Mouse (Mus musculus): ENCODE data around the gene Zic4.

Gene Zic4

GRCm38 (mm10) chr9:91361856-91362601, at the start of gene Zic4:
Gene Zic4, plus strand, starts transcription at chr9:91362413.
- no peak for DNase-seq

- no peak for DNase-seq
Observed at GRCm38 (mm10) chr9:91347591-91347990, 14.6 kb upstream of the Zic4 start.

- DNase-seq: no peak
Observed at GRCm38 (mm10) chr9:91348746-91349145, 13.5 kb upstream of the Zic4 start.

GRCm38 (mm10) chr9:91350211-91350791, 11.9 kb upstream of the Zic4 start:
- DNase-seq: no peak

GRCm38 (mm10) chr9:91350861-91351291, 11.3 kb upstream of the Zic4 start:
- DNase-seq: no peak

- DNase-seq: no peak
Observed at GRCm38 (mm10) chr9:91351361-91351760, 10.9 kb upstream of the Zic4 start.

DNA sequence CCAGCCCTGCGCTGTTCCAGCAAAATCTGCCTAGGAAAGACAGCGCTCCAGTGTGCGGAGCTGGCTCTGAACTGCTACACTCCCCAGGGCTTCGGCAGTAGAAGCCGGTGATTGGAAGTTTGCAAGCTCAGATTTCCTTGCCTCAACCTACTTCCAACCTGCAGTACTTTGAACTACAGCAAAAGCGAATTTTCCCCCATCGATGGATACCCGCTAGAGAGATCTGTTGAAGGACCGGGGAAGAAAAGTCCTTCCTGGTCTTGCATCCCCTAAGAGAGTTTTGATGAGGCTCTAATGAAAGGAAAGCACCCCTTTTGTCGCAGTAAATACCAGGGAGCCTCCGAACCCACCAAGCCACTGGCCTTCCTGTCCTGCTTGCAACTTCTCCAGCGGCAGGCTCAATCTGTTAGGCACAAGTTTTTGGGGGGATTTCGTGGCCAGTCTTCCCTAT, 10.2 kb upstream of the Zic4 start:
- DNase-seq: no peak

DNA sequence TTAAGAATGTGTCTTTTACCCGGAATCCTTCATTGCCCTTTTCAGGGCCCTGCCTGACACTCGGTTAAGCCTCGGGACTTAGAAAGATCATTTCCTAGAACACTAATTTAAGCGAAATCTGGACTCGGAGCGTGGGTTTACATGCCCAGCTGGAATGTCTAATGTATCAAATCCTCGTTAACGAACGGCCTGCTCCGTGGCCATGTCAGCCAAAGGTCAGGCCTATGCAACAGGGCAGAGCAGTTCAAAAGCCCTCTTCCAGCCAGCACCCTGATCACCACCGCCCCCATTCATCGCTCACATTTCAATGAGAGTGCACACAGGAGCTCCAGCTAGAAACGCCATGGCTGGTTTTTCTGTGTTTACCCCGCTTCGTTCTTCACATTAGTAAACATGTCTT, 9.4 kb upstream of the Zic4 start:
- DNase-seq: no peak

GRCm38 (mm10) chr9:91353551-91354433, 8.4 kb upstream of the Zic4 start:
- no peak for DNase-seq

GRCm38 (mm10) chr9:91354434-91355269, 7.6 kb upstream of the Zic4 start:
- DNase-seq: no peak

- no peak for DNase-seq
Observed at GRCm38 (mm10) chr9:91355270-91355589, 7.0 kb upstream of the Zic4 start.

DNA sequence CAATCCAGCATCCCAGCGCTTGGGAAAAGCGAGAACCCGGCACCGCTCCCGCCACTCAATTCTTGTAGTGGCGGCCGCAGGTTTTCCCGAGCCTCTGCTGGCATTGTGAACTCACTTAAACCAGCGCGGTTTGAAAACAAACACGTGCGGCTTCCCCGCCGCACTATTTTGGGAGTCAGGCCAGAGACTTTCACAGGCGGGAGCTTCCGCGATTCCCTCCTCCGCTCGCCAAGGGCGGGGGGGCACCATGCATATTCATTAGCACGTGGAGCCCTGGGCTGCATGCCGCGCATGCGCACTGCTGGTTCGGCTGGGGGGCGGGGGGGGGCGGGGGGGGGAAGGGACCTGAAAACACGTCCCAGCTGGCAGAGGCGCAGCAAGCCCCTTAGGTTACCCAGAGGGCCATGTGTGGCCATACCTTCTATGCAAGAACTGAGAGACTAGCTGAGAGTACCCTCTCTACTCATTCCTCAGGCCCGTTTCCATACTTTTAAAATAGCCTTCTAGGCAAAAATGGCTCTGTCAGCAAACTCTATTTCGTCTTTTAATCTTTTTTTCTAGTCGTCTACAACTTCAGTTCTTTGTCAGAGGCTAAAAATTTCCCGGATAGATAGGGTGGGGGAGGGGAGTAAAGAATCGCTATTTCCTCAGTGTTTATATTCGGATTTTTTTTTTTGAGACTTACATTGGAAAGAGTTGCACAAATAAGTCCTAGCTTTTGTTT, 6.4 kb upstream of the Zic4 start:
- no peak for DNase-seq

DNA sequence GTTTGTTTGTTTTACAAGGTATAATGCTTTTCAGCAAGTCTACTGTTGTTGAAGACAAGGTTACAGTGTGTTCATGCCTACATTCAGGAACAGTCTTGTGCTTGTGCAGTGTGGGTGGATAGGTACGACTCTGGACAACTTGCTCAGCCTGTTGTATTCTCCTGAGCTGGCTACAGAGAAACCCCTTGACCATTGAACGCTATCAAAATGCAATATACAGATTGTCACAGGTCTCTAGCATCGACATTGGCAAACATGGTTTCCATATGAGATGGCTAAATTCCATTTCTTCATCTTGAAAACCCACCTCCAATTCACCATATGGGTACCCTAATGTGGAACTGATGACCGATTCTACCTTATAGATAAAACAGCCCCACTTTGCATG, 5.9 kb upstream of the Zic4 start:
- no peak for DNase-seq

DNA sequence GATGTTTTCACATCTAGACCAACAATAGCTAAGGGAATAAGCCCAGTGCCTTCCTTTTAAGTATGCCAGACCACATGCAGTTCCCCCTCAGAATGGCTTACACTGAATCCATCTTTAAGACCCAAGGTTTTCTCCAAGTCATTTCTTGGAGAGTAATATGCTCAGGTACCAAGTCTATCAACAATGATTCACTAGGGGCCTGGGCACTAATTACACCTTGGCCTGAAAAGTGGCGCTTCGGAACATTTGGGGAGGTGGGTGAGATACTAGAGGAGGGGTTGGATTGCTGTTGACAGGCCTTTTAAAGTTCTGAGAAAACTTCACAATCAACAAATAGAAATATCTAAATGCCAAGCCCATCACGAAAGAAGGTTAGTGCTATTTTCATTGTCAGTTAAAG, 4.9 kb upstream of the Zic4 start:
- no peak for DNase-seq

DNA sequence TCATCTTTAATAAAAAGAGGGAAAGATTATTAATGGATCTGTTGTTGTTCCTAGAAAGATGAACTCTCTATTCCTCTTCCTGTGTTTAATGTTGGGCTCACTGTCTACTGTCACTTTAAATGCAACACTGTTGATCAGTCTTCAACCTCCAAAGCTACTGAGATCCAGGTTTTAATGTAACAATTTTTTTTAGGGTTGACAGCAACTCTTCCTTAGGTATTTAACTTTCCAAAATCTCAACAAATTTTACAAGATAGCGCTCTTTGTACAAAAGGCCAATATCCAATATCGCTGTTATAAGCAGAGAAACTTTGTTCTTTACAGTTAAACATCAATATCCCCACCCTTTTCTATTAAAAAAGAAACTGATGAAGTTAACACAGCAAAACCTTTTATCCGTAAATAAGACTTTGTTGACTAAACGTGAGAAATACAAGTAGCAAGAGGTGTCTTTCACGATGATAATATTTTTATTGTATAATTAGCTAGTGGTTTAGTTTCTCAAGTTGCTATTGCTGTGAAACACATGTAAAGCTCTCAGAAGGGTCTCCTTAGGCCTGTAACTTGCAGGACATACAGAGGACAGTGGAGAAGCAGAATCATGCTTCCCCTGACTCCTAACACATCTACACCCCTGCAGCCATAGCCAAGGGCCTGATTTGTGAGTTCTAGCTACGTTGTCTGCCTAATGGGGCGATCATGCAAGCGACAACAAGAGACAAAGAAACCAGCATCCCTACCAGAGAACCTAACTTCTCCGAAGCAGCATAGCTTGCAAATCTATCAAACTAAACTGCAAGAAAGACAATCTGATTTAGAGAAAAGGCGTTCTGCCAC, 3.1 kb upstream of the Zic4 start:
- DNase-seq: no peak

DNA sequence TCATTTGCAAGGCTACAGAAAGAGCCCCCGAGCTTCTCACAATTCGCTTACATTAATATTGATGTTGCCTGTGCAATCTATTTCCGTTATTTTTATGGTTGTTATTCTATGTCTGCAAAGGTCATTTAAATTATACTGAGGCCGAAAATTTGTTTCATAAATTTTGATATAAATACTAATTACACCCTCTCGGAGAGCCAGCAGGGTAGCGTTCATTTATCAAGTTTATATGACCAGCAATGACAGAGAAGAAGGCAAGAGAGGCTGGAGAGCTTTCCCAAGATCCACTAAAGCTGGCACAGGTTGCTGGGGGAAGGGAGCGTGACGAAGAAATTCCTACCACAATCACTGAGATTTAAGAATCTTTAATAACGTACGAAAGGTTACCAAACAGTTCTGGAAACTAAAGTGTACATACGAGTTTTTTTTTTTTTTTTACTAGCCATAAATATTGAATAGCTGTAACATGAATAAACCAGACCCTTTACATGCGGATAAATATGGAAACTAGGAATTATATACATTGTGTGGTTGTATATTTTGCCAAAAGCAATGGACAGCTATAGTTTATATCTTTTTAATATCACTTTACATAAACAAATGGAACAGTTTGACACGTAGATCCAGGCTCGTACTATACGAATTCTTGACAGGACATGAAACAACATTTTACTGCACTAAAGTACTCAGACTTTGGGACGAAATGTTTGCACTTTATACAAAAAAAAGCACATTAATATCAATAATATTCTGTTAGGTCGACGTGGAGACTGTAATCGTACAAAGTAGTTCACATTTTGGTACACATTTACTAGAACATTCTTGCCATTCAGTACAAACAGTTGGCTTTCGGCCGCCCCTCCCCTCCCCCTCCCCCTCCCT, 1.8 kb upstream of the Zic4 start:
- no peak for DNase-seq

DNA sequence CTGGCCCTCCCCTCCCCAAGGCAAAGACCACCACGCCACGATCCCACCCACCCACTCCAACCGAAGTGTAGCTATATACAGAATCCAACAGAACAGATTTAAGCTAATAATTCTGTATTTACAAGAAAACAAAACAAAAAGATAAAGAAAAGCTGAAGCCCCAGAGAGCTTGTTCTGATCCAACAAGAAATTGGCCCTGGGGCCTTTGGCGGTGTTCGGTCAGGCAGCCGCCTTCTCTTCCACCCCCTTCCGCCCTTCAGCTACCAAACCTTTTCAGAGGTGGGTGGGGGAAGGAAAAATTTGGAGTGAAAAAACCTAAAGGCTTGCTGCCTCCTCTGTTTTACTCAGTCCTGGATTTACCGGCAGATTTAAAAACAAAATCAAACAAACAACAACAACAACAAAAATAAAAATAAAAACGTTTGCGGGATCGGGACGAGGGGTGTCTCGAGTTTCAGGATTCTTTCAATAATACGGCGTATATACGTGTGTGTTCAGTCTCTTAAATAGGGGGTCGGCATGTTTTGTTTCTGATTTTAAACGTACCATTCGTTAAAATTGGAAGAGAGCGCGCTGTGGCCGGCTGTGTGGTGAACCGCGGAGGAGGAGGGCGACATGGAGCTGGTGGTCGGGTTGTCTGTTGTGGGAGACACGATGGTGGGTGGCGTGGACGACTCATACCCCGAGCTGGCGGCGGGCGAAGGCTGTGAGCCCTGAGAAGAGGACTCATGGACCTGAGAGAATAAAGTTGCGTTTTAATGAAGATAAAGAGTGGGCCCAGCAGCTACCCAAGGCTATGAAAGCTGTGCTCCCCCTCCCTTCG, 969 bp upstream of the Zic4 start:
- DNase-seq: no peak

GRCm38 (mm10) chr9:91363011-91363730, 958 bp downstream of the Zic4 start:
- DNase-seq: no peak

GRCm38 (mm10) chr9:91363814-91364126, 1.6 kb downstream of the Zic4 start:
- no peak for DNase-seq

Measured in kidney, adult 11 months (tissue).